Mouse (Mus musculus) kidney, postnatal 10 days (tissue): ENCODE results near the gene Btbd9.
A peak's percentile ranks its signal among the peaks of the same experiment; 100 is the strongest.
"Not testable (repeated sequence)": the region's sequence is repeated elsewhere in the genome, so short reads cannot be mapped to it uniquely, and the experiment has no call there.

Source experiments
- DNase-seq: peaks from one replicate; pipeline ENCODE4 v3.0.0; 2021; ENCODE audit warnings: mixed read lengths

The Btbd9 gene

DNA sequence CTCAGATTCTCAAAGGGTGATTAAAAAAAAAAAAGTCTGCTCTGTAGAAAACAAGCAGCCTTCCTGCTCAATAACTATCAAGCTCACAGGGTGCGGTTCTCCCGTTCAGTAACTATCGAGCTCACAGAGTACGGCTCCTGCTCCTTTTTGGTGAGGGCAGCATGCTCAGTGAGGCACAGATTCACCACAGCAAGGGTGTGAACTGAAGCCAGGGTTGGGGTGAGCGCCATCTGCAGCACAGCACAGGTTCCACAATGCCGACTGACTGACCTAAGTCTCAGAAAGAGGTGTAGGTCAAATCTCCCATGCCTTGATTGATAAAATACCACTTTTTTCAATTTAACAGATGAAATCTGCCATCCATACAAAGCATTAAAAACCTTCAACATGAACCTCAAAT, 66.1 kb downstream of the Btbd9 start:
- DNase-seq, result no peak

- no peak for DNase-seq
Measured at GRCm38 (mm10) chr17:30509646-30510045, 66.6 kb downstream of the Btbd9 start.

DNA sequence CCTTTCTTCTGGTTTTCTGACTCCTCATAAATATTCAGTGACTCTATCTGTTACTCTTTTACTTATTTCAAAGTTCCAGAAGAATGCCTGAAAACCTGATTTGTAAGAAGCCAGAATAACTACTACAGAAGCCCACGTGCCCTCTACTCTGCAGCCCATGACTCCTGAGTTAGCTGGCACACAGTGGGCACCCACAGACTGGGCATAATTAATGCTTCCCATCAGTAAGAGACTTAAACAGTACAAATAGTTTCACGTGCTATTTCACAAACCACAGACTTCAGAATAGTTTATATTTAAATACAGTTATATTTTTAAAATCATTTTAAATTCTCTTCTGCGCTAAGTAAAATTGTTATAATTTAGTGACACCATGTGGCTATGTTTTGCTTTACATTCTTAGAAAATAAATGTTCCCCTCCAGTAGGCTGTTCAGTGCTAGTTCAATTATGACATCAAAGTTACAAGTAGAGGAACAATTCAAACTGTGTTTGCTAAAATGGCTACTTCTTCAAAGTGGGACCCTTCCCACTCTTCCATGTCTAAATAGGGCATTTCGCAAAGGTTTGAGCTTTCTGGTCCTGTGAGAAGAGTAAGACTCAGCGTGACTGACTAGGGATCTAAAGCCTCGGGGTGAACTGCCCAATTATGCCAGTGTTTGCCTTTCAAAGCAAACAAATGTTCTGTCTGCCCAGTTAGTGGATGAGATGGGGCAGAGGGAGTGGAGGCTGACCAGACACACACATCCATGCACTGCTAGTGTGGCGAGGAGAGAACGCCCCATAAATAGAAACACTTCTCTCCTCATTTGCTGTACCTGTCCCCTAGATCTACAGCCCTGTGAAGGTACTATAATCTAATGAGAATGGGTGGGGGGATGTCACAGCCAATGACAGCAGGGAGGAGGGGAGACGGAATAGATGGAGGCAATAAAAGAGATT, 68.4 kb downstream of the Btbd9 start:
- DNase-seq, result no peak

- DNase-seq, result no peak
Measured at GRCm38 (mm10) chr17:30506916-30507315, 69.4 kb downstream of the Btbd9 start.

- not testable (repeated sequence) for DNase-seq
Measured at GRCm38 (mm10) chr17:30499541-30499940, 76.7 kb downstream of the Btbd9 start.

DNA sequence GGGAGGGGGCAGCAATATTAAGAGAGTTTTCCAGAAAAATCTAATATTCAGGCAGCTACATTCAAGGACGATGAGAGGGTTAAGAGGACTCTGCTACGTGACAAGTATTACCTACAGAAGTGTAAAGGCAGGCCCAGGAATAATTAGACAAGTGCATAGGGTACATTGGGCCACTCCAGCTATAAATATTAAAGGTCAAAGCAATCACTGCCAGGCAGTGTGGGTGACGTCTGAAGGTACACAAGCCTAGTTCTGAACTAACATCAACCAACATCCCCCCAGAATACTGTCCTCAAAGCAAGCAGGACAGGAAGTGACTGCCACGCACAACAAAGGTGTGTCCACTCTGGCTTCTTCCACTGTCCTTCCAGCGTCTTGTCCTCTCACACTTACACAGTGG, 77.5 kb downstream of the Btbd9 start:
- DNase-seq, result no peak

GRCm38 (mm10) chr17:30498376-30498719, 77.9 kb downstream of the Btbd9 start:
- peak; percentile 81 for DNase-seq

GRCm38 (mm10) chr17:30497525-30498375, 78.5 kb downstream of the Btbd9 start:
- DNase-seq, result no peak

DNA sequence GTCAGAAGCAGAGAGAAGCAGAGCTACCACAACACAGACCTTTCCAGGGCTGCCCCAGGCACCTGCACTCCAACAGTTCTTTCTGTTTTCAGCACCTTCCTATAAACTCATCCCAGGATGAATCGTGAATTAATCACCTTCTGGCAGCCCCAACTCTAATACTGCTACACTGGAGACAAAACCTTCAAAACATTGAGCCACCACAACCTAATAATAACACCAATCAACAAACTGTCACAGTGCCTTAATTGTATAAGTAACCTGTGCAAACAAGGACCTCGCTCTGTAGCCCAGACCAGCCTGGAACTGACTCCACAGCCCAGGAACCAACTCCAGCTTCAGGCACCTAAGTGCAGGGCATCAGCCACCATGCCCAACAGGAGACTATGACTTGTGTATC, 80.7 kb downstream of the Btbd9 start:
- no peak for DNase-seq

DNA sequence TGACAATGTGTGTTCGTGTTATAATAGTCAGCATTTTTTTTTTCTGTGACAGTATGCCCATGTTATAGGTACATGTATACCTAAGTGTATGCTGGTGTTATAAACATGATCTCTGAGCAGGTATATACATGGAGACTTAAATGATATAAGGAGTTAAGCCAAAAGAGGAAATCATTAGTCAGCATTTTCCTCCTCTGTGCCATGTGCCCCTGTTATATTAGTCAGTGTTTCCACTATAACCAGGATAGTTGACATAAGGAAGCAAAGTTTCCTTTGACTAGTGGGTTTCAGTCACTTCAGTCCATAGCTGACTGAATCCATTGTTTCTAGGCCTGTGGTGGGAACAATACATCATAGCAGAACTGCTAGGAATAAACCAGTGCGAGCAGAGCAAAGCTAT, 81.1 kb downstream of the Btbd9 start:
- no peak for DNase-seq

GRCm38 (mm10) chr17:30493481-30493880, 82.8 kb downstream of the Btbd9 start:
- DNase-seq, result no peak

- no peak for DNase-seq
Measured at GRCm38 (mm10) chr17:30492191-30492590, 84.1 kb downstream of the Btbd9 start.

- no peak for DNase-seq
Measured at GRCm38 (mm10) chr17:30491601-30492000, 84.7 kb downstream of the Btbd9 start.

DNA sequence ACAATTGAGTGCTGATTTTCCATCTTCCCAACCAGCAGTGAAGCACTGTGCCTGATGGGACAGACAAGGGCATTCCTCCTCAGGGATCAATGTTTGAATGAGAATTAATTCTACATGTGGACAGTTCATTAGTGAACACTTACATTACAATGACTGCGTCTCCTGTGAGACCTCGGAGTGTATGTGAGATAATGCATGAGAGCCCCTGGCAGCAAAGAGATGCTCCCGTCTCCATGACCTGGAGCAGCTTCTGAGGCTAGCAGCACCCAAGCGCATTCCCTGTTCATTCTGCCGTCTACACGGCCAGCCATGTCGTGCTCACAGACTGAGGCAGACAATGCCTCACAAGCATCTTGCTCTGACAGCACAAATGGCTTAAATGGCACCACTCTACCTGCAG, 85.7 kb downstream of the Btbd9 start:
- DNase-seq, result no peak

DNA sequence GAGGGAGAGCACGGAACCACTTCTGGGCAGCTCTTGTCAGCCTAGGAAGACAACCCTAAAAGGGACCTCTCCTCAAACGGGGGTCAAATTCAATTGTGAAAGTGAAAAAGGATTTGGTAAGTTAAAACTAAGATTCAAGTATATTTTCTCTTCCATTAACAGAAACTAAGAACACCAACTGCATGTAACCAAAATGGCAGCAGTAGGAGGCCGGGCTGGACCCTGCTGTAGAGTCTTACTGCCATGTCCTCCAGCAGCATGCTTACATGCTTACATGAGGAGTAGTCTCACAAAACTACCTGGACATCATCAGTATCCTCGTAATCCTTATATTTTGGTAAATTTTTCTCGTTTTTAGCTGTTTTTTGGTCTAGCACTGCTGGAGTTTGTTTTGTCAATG, 86.2 kb downstream of the Btbd9 start:
- no peak for DNase-seq

GRCm38 (mm10) chr17:30489629-30490028, 86.7 kb downstream of the Btbd9 start:
- DNase-seq, result peak; percentile 2

DNA sequence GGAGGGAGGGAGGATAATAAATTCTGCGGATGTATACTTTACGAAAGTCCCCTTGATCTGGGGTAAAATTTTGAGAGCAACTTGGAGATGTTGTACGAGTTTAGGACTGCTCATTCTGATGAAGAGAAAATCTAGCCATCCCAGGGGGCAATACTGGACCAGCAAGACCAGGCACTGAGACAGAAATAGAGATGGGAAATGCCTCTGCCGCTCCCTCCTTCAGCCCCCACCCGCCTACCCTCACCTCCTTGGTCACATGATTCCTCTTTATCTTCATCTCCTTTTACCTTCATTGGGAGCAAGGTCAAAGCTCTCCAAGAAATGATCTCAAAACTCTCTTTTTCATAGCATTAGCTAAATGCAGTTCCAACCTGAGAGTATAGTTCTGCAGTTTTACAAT, 88.6 kb downstream of the Btbd9 start:
- DNase-seq, result no peak

DNA sequence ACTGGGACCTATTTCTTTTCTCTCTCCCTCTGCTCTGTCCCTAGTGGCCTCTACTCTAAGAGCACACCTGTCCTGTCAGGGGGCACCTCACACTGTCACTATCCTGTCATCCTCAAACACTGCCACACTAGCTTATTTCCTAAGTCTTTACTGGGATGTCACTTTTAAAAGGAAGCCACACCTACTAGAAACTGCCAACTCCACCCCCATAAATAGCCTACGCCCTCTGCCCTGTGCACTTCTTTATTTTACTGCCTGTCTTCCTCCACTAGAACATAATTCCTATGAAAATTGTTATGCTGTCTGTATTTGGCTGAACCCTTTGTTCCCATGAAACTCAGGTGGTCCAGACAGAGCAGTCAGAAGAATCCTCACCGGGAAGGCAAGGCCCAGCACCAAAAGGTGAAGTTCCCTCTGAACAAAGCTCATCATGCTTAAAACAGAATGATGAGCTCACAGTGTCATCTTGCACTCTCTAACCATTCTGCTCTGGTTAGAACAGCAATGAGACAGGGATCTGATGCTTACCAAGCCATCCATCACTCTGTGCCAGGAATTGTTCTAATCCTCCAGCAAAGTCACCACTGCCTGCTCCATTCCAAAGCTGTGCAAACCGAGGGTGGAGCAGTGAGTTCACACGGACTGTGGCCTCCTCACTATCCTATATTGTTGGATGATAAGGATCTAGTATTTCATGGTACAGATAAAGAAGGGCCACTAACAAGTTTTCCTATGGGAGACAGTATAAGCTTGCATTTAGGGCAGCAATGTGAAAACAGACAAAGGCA, 91.0 kb downstream of the Btbd9 start:
- peak; percentile 2 for DNase-seq

GRCm38 (mm10) chr17:30484446-30485066, 91.7 kb downstream of the Btbd9 start:
- no peak for DNase-seq

DNA sequence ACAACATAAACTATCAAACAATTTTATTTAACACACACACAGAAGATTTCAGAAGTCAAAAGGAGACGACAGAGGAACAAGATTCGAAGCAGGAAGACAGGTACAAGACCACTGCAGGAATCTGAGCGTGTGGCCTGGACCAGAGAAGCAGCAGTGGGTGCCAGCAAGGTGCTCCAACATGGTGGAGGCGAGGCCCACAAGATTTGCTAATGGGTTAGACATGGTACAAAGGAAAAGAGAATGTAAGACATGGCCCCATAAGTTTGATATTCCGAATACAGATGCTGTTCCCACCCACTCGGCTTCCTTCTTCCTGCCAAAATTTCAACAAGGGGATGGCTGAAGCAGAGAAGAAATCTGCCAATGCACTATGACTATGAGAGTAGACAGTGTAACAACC, 94.5 kb downstream of the Btbd9 start:
- peak; percentile 3 for DNase-seq

GRCm38 (mm10) chr17:30481341-30481740, 94.9 kb downstream of the Btbd9 start:
- DNase-seq, result peak; percentile 4

DNA sequence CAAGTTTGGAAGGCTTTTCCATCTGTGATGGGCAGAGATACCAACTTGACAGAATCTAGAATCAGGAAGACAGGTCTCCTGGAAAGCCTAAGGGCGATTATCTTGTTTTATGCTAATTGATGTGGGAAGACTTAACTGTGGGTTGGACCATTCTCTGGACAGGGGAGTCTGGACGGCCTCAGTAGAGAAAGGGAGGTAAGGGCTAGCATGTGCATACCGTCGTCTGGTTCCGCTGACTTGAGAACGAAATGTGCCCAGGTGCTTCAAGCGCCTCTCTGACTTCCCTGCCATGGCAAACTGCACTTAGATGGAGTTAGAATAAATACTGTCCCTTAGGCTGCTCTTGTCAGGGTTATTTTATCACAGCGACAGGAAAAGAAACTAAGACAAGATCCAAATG, 95.9 kb downstream of the Btbd9 start:
- DNase-seq, result no peak

DNA sequence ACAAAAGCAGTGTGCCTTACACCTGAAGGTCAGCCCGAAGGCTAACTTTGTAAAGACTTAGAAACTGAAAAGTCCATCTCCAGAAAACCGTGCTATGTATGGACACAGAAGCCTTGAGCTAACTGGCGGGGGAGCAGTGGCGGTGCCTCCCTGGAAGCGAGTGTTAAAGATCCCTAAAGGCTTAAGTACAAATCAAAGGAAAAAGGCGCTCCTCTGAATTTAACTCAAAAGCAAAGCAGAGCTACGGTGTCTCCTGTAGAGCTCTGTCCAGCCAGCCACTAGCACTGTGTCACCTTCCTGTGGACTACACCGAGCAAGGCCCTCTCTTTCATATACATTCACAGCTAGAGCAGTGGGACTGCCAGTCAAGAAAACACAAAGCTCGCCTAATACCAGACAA, 98.1 kb downstream of the Btbd9 start:
- DNase-seq, result peak; percentile 2
